Mouse (Mus musculus) limb, embryonic 14.5 days (tissue): ENCODE data around the gene Prom1. TPM values are rescaled to one million over a fixed set of nuclear protein-coding genes. Genes with fewer than 3 reads are reported as not detected.

ENCODE experiments used
- ATAC-seq: fragments of 200-750 bp; cut with Nextera tagmentation; 2 replicates; pipeline ENCODE4 v1.8.0; 2017; ENCODE audit warnings: low read depth, moderate number of reproducible peaks, moderate TSS enrichment; ENCODE audit not compliant: low FRiP score
- DNase-seq: peaks from one replicate; pipeline ENCODE4 v3.0.0-alpha.2; 2015; ENCODE audit warnings: low spot score
- H3K27ac ChIP-seq: fragments of 300-500 bp; sonication (generic); replicated peaks from 2 replicates; pipeline ENCODE4 v1.5.1; 2014; ENCODE audit warnings: low read depth, mild to moderate bottlenecking, low read length, moderate library complexity, mixed read lengths
- H3K27me3 ChIP-seq: fragments of 300-500 bp; sonication (generic); 2 replicates; pipeline ENCODE4 v1.6.1; 2014; ENCODE audit warnings: low read length, mixed read lengths; ENCODE audit not compliant: control insufficient read depth, insufficient read depth
- H3K36me3 ChIP-seq: fragments of 300-500 bp; sonication (generic); 2 replicates; pipeline ENCODE4 v1.6.1; 2014; ENCODE audit warnings: mild to moderate bottlenecking, low read length, moderate library complexity, mixed read lengths; ENCODE audit not compliant: control insufficient read depth, insufficient read depth
- H3K4me1 ChIP-seq: fragments of 300-500 bp; sonication (generic); 2 replicates; pipeline ENCODE4 v1.6.1; 2014; ENCODE audit warnings: antibody characterized with exemption, low read length, mixed read lengths; ENCODE audit not compliant: control insufficient read depth, insufficient read depth
- H3K4me2 ChIP-seq: fragments of 300-500 bp; sonication (generic); replicated peaks from 2 replicates; pipeline ENCODE4 v1.6.1; 2014; ENCODE audit warnings: low read depth, mild to moderate bottlenecking, low read length, moderate library complexity; ENCODE audit not compliant: severe bottlenecking
- H3K4me3 ChIP-seq: fragments of 300-500 bp; sonication (generic); replicated peaks from 2 replicates; pipeline ENCODE4 v1.5.1; 2014; ENCODE audit warnings: low read length
- H3K9ac ChIP-seq: fragments of 300-500 bp; sonication (generic); 2 replicates; pipeline ENCODE4 v1.6.1; 2014; ENCODE audit warnings: mild to moderate bottlenecking, low read depth, low read length, moderate library complexity; ENCODE audit not compliant: severe bottlenecking
- H3K9me3 ChIP-seq: fragments of 300-500 bp; sonication (generic); 2 replicates; pipeline ENCODE4 v1.6.1; 2016; ENCODE audit warnings: low read length; ENCODE audit not compliant: control insufficient read depth
- POLR2A ChIP-seq: fragments of 200-500 bp; IDR thresholded peaks from 2 replicates; pipeline ENCODE4 v1.8.0; 2012; ENCODE audit warnings: inconsistent platforms, mild to moderate bottlenecking, moderate library complexity, borderline replicate concordance; ENCODE audit not compliant: insufficient read depth, insufficient read length; ENCODE audit errors: extremely low read depth
- WGBS: fragments of 180-500 bp; shearing (Covaris S2); extraction: QIAGEN DNeasy Blood & Tissue Kit; methylation state at CpG from one replicate; pipeline ENCODE4 v1.1.7; 2014; 5-methylcytosine and 5-hydroxymethylcytosine counted together
- polyA plus RNA-seq, 2 experiments: library from polyadenylated mRNA; depleted of rRNA in 1 of 2; stranded (reverse) in 1 of 2; unstranded in 1 of 2; fragments of >200 nt; fragmentation: Nextera tagmentation in 1 of 2; extraction: Ambion mirVana in 1 of 2; gene quantifications; 2 replicates each; pipeline versions ENCODE4 v1.2.1 to v1.2.3; 2012 to 2014

Prom1 gene
- polyA plus RNA-seq, 2 experiments: 24.9 to 39.8 TPM

- Histone ChIP-seq H3K36me3 (peaks cover 14% of the 10 kb centered on the region), H3K27me3 (no peaks in the 10 kb centered on the region), H3K9ac (no peak overlapping the region), H3K4me2 (no peak overlapping the region), H3K27ac (no peak overlapping the region), H3K9me3 (no peaks in the 10 kb centered on the region), H3K4me1 (no peaks in the 10 kb centered on the region), H3K4me3 (no peak overlapping the region)
- ATAC-seq: no peak
- no peak for DNase-seq
- TF ChIP-seq POLR2A: no peak
- 90% methylated on average over 3 of the region's 3 CpGs for WGBS
Measured at GRCm38 (mm10) chr5:44041056-44041455, 60.8 kb downstream of the Prom1 start.

- 90% methylated on average over 9 of the region's 9 CpGs for WGBS
- TF ChIP-seq POLR2A: no peak
- Histone ChIP-seq H3K27ac (no peak overlapping the region), H3K27me3 (no peaks in the 10 kb centered on the region), H3K4me2 (no peak overlapping the region), H3K9me3 (no peaks in the 10 kb centered on the region), H3K9ac (no peak overlapping the region), H3K4me3 (no peak overlapping the region), H3K4me1 (no peaks in the 10 kb centered on the region), H3K36me3 (peaks cover 8% of the 10 kb centered on the region; the same call in 1 of the 2 replicates)
- DNase-seq (no peak), ATAC-seq (no peak)
Measured at GRCm38 (mm10) chr5:43998295-43998989, 103.4 kb downstream of the Prom1 start.

- no peaks in the 10 kb centered on the region for H3K4me1 ChIP-seq
- DNase-seq (no peak), ATAC-seq (no peak)
- H3K4me2 ChIP-seq: no peak overlapping the region
- H3K27ac ChIP-seq: no peak overlapping the region
- H3K9ac ChIP-seq: no peak overlapping the region
- WGBS: 89% methylated on average over 8 of the region's 8 CpGs
- no peaks in the 10 kb centered on the region for H3K9me3 ChIP-seq
- TF ChIP-seq POLR2A: no peak
- H3K4me3 ChIP-seq: no peak overlapping the region
- H3K36me3 ChIP-seq: peaks cover 8% of the 10 kb centered on the region; the same call in 1 of the 2 replicates
- H3K27me3 ChIP-seq: no peaks in the 10 kb centered on the region
Measured at GRCm38 (mm10) chr5:43997626-43998025, 104.2 kb downstream of the Prom1 start.

GRCm38 (mm10) chr5:43996162-43996561, 105.7 kb downstream of the Prom1 start:
- no peak for ATAC-seq
- Histone ChIP-seq H3K27me3 (no peaks in the 10 kb centered on the region), H3K9ac (no peak overlapping the region), H3K4me3 (no peak overlapping the region), H3K4me2 (no peak overlapping the region), H3K27ac (no peak overlapping the region), H3K9me3 (no peaks in the 10 kb centered on the region), H3K4me1 (no peaks in the 10 kb centered on the region), H3K36me3 (peaks cover 4% of the 10 kb centered on the region; the same call in 1 of the 2 replicates)
- no peak for TF ChIP-seq POLR2A
- 75% methylated on average over 4 of the region's 4 CpGs for WGBS
- no peak for DNase-seq

- H3K9ac ChIP-seq: no peak overlapping the region
- no peak overlapping the region for H3K4me2 ChIP-seq
- H3K36me3 ChIP-seq: peaks cover 2% of the 10 kb centered on the region; the same call in 1 of the 2 replicates
- H3K4me3 ChIP-seq: no peak overlapping the region
- H3K27ac ChIP-seq: no peak overlapping the region
- H3K9me3 ChIP-seq: no peaks in the 10 kb centered on the region
- H3K4me1 ChIP-seq: no peaks in the 10 kb centered on the region
- 89% methylated on average over 2 of the region's 2 CpGs for WGBS
- DNase-seq (no peak), ATAC-seq (no peak)
- no peaks in the 10 kb centered on the region for H3K27me3 ChIP-seq
- no peak for TF ChIP-seq POLR2A
Measured at GRCm38 (mm10) chr5:43994981-43995380, 106.9 kb downstream of the Prom1 start.
